Mouse (Mus musculus): ENCODE data around the gene Ssxb1. TPM values are rescaled to one million over a fixed set of nuclear protein-coding genes. Genes with fewer than 3 reads are reported as not detected.
"Not testable (repeated sequence)": the region's sequence is repeated elsewhere in the genome, so short reads cannot be mapped to it uniquely, and the experiment has no call there.

Ssxb1 gene
- not detected in 2 replicates for polyA plus RNA-seq (2016; fragmentation: Nextera tagmentation; extraction: Ambion mirVana)

DNA sequence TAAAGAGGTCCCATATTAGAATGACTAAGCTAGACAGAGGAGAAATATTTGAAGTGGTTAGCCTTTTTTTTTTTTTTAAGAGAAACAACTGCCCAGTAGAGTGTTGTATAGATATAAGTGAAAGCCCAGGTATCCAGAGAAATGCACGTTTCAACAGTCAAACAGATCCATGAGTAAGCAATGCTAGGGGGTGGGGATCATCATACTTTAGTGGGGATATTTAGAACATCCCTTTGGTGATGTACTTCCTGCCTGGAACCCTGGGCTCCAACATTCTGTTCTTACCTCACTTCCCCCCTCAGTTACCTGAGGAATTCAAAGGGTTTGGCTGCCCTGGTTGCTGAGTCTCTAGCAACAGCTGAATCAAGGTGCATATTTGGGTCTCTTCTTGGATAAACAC lies at the start of gene Ssxb1:
Gene Ssxb1, plus strand, starts transcription at position 301 of the 400 bp plus-strand sequence.
- H3K9ac ChIP-seq; H3K36me3 ChIP-seq; H3K27me3 ChIP-seq (replicated peaks); H3K27ac ChIP-seq; H3K9me3 ChIP-seq; H3K4me3 ChIP-seq; ATAC-seq (ENCODE audit: low FRiP score, low read depth); H3K4me1 ChIP-seq; H3K4me2 ChIP-seq (replicated peaks): not testable (repeated sequence)
- 38% methylated on average over 1 of the region's 1 CpGs for WGBS

DNA sequence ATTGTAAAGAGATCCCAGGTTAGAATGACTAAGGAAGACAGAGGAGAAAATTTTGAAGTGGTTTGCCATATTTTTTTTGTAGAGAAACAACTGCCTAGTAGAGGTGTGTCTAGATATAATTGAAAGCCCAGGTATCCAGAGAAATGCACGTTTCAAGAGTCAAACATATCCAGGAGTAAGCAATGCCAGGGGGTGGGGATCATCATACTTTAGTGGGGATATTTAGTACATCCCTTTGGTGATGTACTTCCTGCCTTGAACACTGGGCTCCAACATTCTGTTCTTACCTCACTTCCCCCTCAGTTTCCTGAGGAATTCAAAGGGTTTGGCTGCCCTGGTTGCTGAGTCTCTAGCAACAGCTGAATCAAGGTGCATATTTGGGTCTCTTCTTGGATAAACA lies 46.4 kb upstream of the Ssxb1 start, which contains the start of gene Ssxb9:
Gene Ssxb9, plus strand, starts transcription at position 301 of the 400 bp plus-strand sequence.
- not testable (repeated sequence) for H3K9me3 ChIP-seq; H3K36me3 ChIP-seq; H3K4me1 ChIP-seq; H3K27ac ChIP-seq; H3K27me3 ChIP-seq (replicated peaks); ATAC-seq (ENCODE audit: low FRiP score, low read depth); H3K4me2 ChIP-seq (replicated peaks); H3K9ac ChIP-seq; H3K4me3 ChIP-seq
- WGBS, result 25% methylated on average over 1 of the region's 1 CpGs

DNA sequence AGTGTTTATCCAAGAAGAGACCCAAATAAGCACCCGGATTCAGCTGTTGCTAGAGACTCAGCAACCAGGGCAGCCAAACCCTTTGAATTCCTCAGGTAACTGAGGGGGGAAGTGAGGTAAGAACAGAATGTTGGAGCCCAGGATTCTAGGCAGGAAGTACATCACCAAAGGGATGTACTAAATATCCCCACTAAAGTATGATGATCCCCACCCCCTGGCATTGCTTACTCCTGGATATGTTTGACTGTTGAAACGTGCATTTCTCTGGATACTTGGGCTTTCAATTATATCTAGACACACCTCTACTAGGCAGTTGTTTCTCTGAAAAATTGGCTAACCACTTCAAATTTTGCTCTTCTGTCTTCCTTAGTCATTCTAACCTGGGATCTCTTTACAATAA lies 48.5 kb downstream of the Ssxb1 start, which contains the start of gene Ssxb2:
Gene Ssxb2, minus strand, starts transcription at position 101 of the 400 bp plus-strand sequence.
- H3K4me1 ChIP-seq; H3K36me3 ChIP-seq; H3K4me2 ChIP-seq (replicated peaks); H3K27me3 ChIP-seq (replicated peaks); H3K9ac ChIP-seq; H3K4me3 ChIP-seq; H3K27ac ChIP-seq; ATAC-seq (ENCODE audit: low FRiP score, low read depth): not testable (repeated sequence)
- peaks cover 11% of the 10 kb centered on the region for H3K9me3 ChIP-seq
- 78% methylated on average over 2 of the region's 2 CpGs for WGBS

Other genes with a start within 250 kb of the Ssxb1 start
- gene Tbc1d25, start 237.1 kb upstream of the Ssxb1 start, polyA plus RNA-seq (2016; fragmentation: Nextera tagmentation; extraction: Ambion mirVana), result 15.1 and 16.5 TPM in 2 replicates
- gene Ebp, start 219.8 kb upstream of the Ssxb1 start, polyA plus RNA-seq (2016; fragmentation: Nextera tagmentation; extraction: Ambion mirVana), result 33.0 and 36.0 TPM in 2 replicates
- 32.3 and 36.2 TPM in 2 replicates for gene Porcn, start 206.8 kb upstream of the Ssxb1 start, polyA plus RNA-seq (2016; fragmentation: Nextera tagmentation; extraction: Ambion mirVana)
- gene Ftsj1, start 160.9 kb upstream of the Ssxb1 start, polyA plus RNA-seq (2016; fragmentation: Nextera tagmentation; extraction: Ambion mirVana), result 45.8 and 46.3 TPM in 2 replicates
- gene Slc38a5, start 142.2 kb upstream of the Ssxb1 start, polyA plus RNA-seq (2016; fragmentation: Nextera tagmentation; extraction: Ambion mirVana), result 6.4 and 6.9 TPM in 2 replicates
- not detected in 2 replicates for gene Ssxb10, start 85.9 kb upstream of the Ssxb1 start, polyA plus RNA-seq (2016; fragmentation: Nextera tagmentation; extraction: Ambion mirVana)
- not detected in 2 replicates for gene Ssxb9, start 46.3 kb upstream of the Ssxb1 start, polyA plus RNA-seq (2016; fragmentation: Nextera tagmentation; extraction: Ambion mirVana)
- gene Ssxb2, start 48.4 kb downstream of the Ssxb1 start, polyA plus RNA-seq (2016; fragmentation: Nextera tagmentation; extraction: Ambion mirVana), result not detected in 2 replicates
- not detected in 2 replicates for gene Gm14459, start 111.6 kb downstream of the Ssxb1 start, polyA plus RNA-seq (2016; fragmentation: Nextera tagmentation; extraction: Ambion mirVana)
- gene Ssxb6, start 134.9 kb downstream of the Ssxb1 start, polyA plus RNA-seq (2016; fragmentation: Nextera tagmentation; extraction: Ambion mirVana), result not detected in 2 replicates
- gene Ssxb3, start 178.5 kb downstream of the Ssxb1 start, polyA plus RNA-seq (2016; fragmentation: Nextera tagmentation; extraction: Ambion mirVana), result not detected in 2 replicates